Mouse (Mus musculus) heart, embryonic 11.5 days (tissue): ENCODE measurements around the gene Catsper4. TPM values are rescaled to one million over a fixed set of nuclear protein-coding genes. Genes with fewer than 3 reads are reported as not detected.

Experiments
- polyA plus RNA-seq: library from polyadenylated mRNA; unstranded; fragments of >200 nt; fragmentation: Nextera tagmentation; extraction: Ambion mirVana; gene quantifications from 2 replicates; pipeline ENCODE4 v1.2.1, GENCODE M21; 2014

Catsper4 gene
- polyA plus RNA-seq, 1 experiment from 2014 or later, result not detected

Other genes starting within 250 kb of the Catsper4 start
- gene Dhdds, start 226.5 kb downstream of the Catsper4 start, polyA plus RNA-seq, result 35.3 and 35.6 TPM in 2 replicates
- gene Lin28a, start 208.5 kb downstream of the Catsper4 start, polyA plus RNA-seq, result 0.21 and 0.30 TPM in 2 replicates
- not detected in 2 replicates for gene Zfp683, start 173.5 kb downstream of the Catsper4 start, polyA plus RNA-seq
- 0.52 and 1.1 TPM in 2 replicates for gene Crybg2, start 166.6 kb downstream of the Catsper4 start, polyA plus RNA-seq
- gene Cd52, start 132.3 kb downstream of the Catsper4 start, polyA plus RNA-seq, result 3.9 and 6.2 TPM in 2 replicates
- 2.0 and 3.2 TPM in 2 replicates for gene Ubxn11, start 124.8 kb downstream of the Catsper4 start, polyA plus RNA-seq
- 179 and 220 TPM in 2 replicates for gene Sh3bgrl3, start 98.6 kb downstream of the Catsper4 start, polyA plus RNA-seq
- 23.1 and 27.9 TPM in 2 replicates for gene Cep85, start 40.3 kb downstream of the Catsper4 start, polyA plus RNA-seq
- gene Gm7534, start 24.4 kb downstream of the Catsper4 start, polyA plus RNA-seq, result not detected in 2 replicates
- gene Cnksr1, start 11.0 kb upstream of the Catsper4 start, polyA plus RNA-seq, result 0.63 and 0.97 TPM in 2 replicates
- 0.23 TPM in 1 of 2 replicates, not detected in the other for gene E130218I03Rik, start 16.3 kb upstream of the Catsper4 start, polyA plus RNA-seq
- 11.5 and 12.4 TPM in 2 replicates for gene Zfp593, start 18.2 kb upstream of the Catsper4 start, polyA plus RNA-seq
- gene Gm30191, start 19.6 kb upstream of the Catsper4 start, polyA plus RNA-seq, result not detected in 2 replicates
- gene Grrp1, start 26.7 kb upstream of the Catsper4 start, polyA plus RNA-seq, result 3.7 and 4.4 TPM in 2 replicates
- gene Pdik1l, start 60.5 kb upstream of the Catsper4 start, polyA plus RNA-seq, result 13.7 and 16.3 TPM in 2 replicates
- gene Trim63, start 87.7 kb upstream of the Catsper4 start, polyA plus RNA-seq, result 21.6 and 22.1 TPM in 2 replicates
- 0.26 TPM in 1 of 2 replicates, not detected in the other for gene Slc30a2, start 115.8 kb upstream of the Catsper4 start, polyA plus RNA-seq
- 2.0 and 2.7 TPM in 2 replicates for gene Extl1, start 156.5 kb upstream of the Catsper4 start, polyA plus RNA-seq
- gene Pafah2, start 168.9 kb upstream of the Catsper4 start, polyA plus RNA-seq, result 11.7 and 11.8 TPM in 2 replicates
- gene Stmn1, start 240.9 kb upstream of the Catsper4 start, polyA plus RNA-seq, result 962 and 991 TPM in 2 replicates